Mouse (Mus musculus) liver, adult 2 months (tissue): ENCODE data around the gene Zcchc9.

Source experiments
- CTCF ChIP-seq: fragments of 200-500 bp; IDR thresholded peaks from 2 replicates; pipeline ENCODE4 v1.5.1; 2011; ENCODE audit warnings: low read depth, low read length, control low read depth
- POLR2A ChIP-seq: fragments of 200-500 bp; IDR thresholded peaks from 2 replicates; pipeline ENCODE4 v1.6.1; 2011; ENCODE audit warnings: low read length, control low read depth; ENCODE audit not compliant: insufficient read depth; ENCODE audit errors: extremely low read depth

DNA sequence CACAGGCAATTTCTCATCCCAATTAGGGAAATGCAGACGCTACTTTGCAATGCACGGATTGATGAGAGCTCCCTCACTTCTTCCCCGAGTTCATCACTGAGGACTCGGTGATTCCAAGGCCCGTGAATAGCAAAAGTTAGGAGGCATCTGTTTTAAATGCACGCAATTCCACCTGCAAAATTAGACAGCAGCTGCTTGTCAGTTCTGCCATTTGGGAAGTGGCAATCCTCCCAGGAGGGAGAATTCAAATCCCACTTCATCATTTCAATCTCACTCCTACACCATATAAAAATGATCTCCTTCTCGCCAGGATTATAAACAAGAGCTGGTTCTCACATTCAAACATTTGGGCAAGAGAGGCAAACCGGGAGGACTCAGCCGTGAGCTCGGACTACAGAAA, 10.1 kb downstream of the Zcchc9 start:
- no peak for TF ChIP-seq CTCF
- no peak for TF ChIP-seq POLR2A
